Mouse (Mus musculus): ENCODE measurements around the gene Wnt5b.

Wnt5b gene

GRCm38 (mm10) chr6:119389089-119389488 lies 155.1 kb downstream of the Wnt5b start:
- peak; percentile 45 for ATAC-seq (ENCODE audit: low TSS enrichment)

GRCm38 (mm10) chr6:119388650-119389012 lies 155.5 kb downstream of the Wnt5b start:
- peak; percentile 99 for ATAC-seq (ENCODE audit: low TSS enrichment)

GRCm38 (mm10) chr6:119387801-119388649 lies 156.1 kb downstream of the Wnt5b start:
- no peak; the same call in 1 of the 2 replicates for ATAC-seq (ENCODE audit: low TSS enrichment)

- no peak for ATAC-seq (ENCODE audit: low TSS enrichment)
These were observed 157.3 kb downstream of the Wnt5b start for GRCm38 (mm10) chr6:119386821-119387220.

- no peak for ATAC-seq (ENCODE audit: low TSS enrichment)
These were observed 157.7 kb downstream of the Wnt5b start for GRCm38 (mm10) chr6:119386421-119386820.

GRCm38 (mm10) chr6:119385668-119386067 lies 158.5 kb downstream of the Wnt5b start:
- ATAC-seq (ENCODE audit: low TSS enrichment) = no peak
